Mouse (Mus musculus): ENCODE results near the gene Lmod2.

The Lmod2 gene

GRCm38 (mm10) chr6:24597500-24597899, at the start of gene Lmod2:
TSS of gene Lmod2 (plus strand) at chr6:24597762.
- no peak for DNase-seq (ENCODE audit: inconsistent ontology term)

GRCm38 (mm10) chr6:24549801-24550200, 47.8 kb upstream of the Lmod2 start:
- no peak for DNase-seq (ENCODE audit: inconsistent ontology term)

GRCm38 (mm10) chr6:24552046-24552445, 45.5 kb upstream of the Lmod2 start:
- no peak for DNase-seq (ENCODE audit: inconsistent ontology term)

DNA sequence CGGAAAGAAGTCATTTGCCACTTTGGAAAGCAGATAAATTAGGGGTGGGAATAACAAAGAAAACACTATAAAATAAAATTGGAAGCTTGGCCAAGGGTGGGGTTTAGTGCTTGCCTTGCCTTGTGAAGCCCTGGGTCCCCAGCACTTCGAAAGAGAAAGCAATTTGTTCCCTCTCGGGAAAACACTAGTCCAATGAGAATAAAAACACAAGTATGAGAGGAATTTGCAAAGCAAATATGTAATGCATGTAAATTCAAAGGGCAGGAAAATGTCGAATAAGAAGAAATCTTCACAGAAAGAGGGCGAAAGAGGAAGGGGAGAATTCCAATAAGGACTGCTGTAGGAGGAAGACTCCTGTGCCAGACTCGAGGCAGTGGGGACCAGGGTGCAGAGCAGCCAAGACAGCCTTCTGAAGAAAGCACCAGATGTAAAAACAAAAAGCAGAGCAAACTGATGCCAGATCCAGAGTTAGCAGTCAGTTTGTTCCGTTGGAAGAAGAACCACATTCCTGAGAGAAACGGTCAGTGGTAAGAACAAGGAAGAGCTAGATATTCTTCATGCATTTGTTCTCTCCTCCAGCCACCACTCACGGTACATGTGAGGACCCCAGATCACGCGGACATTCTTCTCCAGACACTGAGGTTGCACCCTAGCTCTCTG, 43.0 kb upstream of the Lmod2 start:
- DNase-seq (ENCODE audit: inconsistent ontology term) = peak; percentile 28

- DNase-seq (ENCODE audit: inconsistent ontology term) = peak; percentile 17
These were observed 42.1 kb upstream of the Lmod2 start for GRCm38 (mm10) chr6:24555488-24555887.

- DNase-seq (ENCODE audit: inconsistent ontology term) = no peak
These were observed 33.5 kb upstream of the Lmod2 start for GRCm38 (mm10) chr6:24564081-24564480.

DNA sequence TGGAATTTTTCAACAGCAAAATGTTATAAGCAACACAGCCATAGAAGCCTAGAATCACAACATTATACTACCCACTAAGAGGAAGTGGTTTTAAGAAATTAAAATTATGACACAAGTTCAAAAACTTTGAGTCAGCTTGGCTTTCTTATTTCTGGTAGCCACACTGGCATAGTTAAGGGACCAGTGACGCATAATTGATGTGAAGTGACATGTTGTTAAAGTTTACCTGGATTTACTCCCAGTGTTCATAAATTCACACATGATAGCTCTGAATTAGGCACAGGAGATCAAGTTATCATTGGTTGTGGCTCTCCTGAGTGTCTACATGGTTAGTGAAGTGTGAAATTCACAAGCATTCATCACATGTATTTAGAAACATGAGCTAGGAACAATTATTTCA, 32.7 kb upstream of the Lmod2 start:
- DNase-seq (ENCODE audit: inconsistent ontology term) = peak; percentile 11

DNA sequence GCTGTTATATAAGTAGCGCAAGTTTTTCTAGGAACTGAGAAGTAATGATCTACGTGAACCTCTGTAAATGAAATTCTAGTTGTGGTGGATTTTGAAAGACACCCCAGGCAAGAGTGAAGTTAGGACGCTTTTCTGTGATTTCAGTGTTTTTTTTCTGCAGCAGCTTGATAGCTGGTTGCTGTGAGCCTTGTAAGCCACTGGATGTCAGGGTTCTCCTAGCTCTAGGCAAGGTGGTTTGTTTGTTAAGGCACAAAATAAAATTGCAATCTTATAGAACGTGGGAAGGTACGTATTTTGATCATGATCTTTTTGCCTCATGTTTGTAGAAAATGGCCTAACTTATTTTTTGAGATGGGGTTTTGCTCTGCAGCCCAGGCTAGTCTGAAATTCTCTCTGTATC, 28.6 kb upstream of the Lmod2 start:
- DNase-seq (ENCODE audit: inconsistent ontology term) = no peak

- no peak for DNase-seq (ENCODE audit: inconsistent ontology term)
These were observed 27.9 kb upstream of the Lmod2 start for GRCm38 (mm10) chr6:24569711-24570110.

- no peak for DNase-seq (ENCODE audit: inconsistent ontology term)
These were observed 27.3 kb upstream of the Lmod2 start for GRCm38 (mm10) chr6:24570278-24570677.

- DNase-seq (ENCODE audit: inconsistent ontology term) = no peak
These were observed 26.4 kb upstream of the Lmod2 start for GRCm38 (mm10) chr6:24571126-24571525.

GRCm38 (mm10) chr6:24572431-24572830, 25.1 kb upstream of the Lmod2 start:
- DNase-seq (ENCODE audit: inconsistent ontology term) = no peak

GRCm38 (mm10) chr6:24573319-24573718, 24.2 kb upstream of the Lmod2 start:
- DNase-seq (ENCODE audit: inconsistent ontology term) = no peak

DNA sequence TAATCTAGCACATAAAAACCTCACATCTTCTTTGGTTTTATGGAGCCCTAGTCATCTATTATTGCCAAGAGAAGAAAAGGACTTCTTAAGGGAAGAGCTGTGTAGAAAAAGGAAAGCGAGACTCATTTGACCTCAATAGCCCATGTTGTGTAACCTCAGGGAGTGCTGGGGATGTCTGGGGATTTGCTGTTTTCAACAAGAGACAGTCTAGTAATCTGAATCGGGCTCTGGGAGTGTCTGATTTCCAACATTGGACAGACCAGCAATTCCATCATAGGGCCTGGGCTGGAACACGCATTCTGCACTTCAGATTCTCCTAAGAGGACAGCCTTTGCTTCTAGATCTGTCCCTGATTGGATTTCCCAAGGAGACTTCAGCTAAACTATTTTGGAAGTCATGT, 14.1 kb upstream of the Lmod2 start:
- no peak for DNase-seq (ENCODE audit: inconsistent ontology term)

DNA sequence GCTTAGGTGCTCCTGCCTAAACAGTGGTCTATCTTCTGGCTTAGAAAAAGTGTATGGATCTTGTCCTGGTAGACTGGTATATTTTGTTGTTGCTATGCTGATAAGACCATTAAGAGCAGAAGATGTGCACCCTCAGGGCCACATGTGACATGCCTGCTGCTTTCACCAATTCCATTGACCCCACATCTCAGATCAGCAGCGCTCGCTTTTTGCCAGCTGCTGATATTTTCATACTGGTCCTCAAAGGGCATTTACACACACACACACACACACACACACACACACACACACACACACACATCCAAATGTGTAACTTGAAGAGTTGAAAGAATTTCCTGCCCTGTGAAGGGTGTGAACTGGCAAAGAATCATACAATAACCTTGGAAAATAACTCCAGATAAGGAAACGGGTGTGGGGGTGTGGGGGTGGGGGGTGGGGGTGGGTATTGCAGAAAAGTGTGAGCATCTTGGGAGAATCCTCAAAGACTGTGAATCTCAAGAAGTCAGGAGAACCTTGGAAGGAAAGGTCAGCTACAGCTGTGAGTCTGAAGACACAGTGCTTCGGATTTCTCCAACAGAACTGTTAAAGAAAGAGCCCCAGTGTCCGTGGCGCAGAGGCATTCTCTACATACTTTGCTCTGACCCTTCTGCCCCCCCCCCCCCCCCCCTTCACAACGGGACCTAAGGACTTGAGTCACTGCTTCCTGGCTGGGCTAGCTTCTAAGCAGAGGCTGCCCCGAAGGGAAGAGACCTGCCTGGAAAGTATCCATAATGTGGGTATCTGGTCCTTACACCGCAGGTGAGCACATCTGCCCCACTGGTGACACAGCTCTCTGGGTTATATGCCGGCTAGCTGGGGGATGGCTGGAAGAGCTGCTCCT, 11.9 kb upstream of the Lmod2 start:
- peak; percentile 80 for DNase-seq (ENCODE audit: inconsistent ontology term)

GRCm38 (mm10) chr6:24586885-24587284, 10.7 kb upstream of the Lmod2 start:
- DNase-seq (ENCODE audit: inconsistent ontology term) = peak; percentile 65

- DNase-seq (ENCODE audit: inconsistent ontology term) = no peak
These were observed 7.3 kb upstream of the Lmod2 start for GRCm38 (mm10) chr6:24590282-24590681.

DNA sequence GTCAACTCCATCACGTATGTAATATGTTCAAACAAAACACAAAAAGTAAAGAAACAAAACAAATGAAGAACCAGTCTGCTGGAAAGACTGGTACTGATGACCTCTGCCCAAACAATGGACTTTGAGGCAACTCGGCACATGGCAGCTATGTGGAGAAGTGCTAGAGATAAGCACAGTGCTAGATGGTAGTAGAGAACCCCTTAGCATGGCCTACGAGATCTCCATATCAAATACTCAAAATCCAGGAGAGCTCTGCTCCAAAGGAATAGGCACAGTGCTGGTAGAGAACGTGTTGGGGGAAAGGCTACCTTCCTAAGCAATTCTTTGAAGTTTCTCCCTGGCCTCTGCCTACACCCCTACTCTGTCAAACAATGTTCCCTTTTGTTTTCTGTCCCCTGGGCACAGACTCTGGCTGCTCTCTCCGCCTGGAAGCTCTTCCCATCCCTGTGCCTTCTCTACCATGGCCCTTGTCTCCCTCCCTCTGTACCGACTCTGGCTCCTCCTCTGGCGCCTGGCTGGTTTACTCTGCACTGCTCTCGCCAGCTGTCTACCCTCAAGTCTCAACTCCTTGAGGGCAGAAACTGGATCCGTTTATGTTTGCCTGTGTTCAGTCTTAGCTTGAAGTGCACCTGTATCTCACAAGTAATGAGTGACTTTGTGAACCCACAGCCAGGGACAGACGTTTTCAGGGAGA, 5.9 kb upstream of the Lmod2 start:
- DNase-seq (ENCODE audit: inconsistent ontology term) = no peak

- DNase-seq (ENCODE audit: inconsistent ontology term) = no peak
These were observed 1.6 kb downstream of the Lmod2 start for GRCm38 (mm10) chr6:24599179-24599578.

DNA sequence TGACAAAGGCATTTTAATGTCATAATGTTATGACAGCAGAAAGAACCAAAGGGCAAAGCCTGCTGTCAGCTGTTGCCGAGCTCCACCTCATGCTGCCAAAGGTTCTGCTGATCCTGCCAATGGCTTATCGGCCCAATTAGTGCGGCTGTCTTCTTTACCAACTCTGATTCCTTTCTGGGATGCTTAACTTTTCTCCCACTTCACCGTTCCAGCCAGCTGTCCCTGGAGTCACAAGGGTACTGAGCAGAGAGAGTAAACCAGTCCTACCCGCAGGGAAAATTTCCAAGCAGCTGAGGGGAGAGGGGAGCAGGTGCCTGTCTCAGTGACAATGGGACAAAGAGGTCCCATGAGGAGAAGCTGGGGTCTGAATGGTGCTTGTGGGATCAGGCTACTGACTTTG, 2.1 kb downstream of the Lmod2 start:
- no peak for DNase-seq (ENCODE audit: inconsistent ontology term)

GRCm38 (mm10) chr6:24600134-24600533, 2.6 kb downstream of the Lmod2 start:
- no peak for DNase-seq (ENCODE audit: inconsistent ontology term)

- no peak for DNase-seq (ENCODE audit: inconsistent ontology term)
These were observed 3.2 kb downstream of the Lmod2 start for GRCm38 (mm10) chr6:24600726-24601125.

- DNase-seq (ENCODE audit: inconsistent ontology term) = no peak
These were observed 4.1 kb downstream of the Lmod2 start for GRCm38 (mm10) chr6:24601668-24602067.
